Mouse (Mus musculus) neural tube, embryonic 13.5 days (tissue): ENCODE results near the gene Fbxl17. TPM values are rescaled to one million over a fixed set of nuclear protein-coding genes. Genes with fewer than 3 reads are reported as not detected.

Experiments
- ATAC-seq: fragments of 200-750 bp; cut with Nextera tagmentation; 2 replicates; pipeline ENCODE4 v1.8.0; 2017; ENCODE audit warnings: low read depth, mild to moderate bottlenecking, moderate TSS enrichment, moderate library complexity
- H3K27ac ChIP-seq: fragments of 300-500 bp; sonication (generic); replicated peaks from 2 replicates; pipeline ENCODE4 v1.5.1; 2015; ENCODE audit warnings: moderate library complexity, mild to moderate bottlenecking, inconsistent platforms
- H3K27me3 ChIP-seq: fragments of 300-500 bp; sonication (generic); 2 replicates; pipeline ENCODE4 v1.6.1; 2015; ENCODE audit warnings: mild to moderate bottlenecking, inconsistent platforms
- H3K36me3 ChIP-seq: fragments of 300-500 bp; sonication (generic); 2 replicates; pipeline ENCODE4 v1.6.1; 2015; ENCODE audit warnings: mild to moderate bottlenecking, inconsistent platforms
- H3K4me1 ChIP-seq: fragments of 300-500 bp; sonication (generic); replicated peaks from 2 replicates; pipeline ENCODE4 v1.6.1; 2015; ENCODE audit warnings: inconsistent platforms
- H3K4me2 ChIP-seq: fragments of 300-500 bp; sonication (generic); 2 replicates; pipeline ENCODE4 v1.6.1; 2015; ENCODE audit warnings: inconsistent platforms, mild to moderate bottlenecking, moderate library complexity
- H3K4me3 ChIP-seq: fragments of 300-500 bp; sonication (generic); 2 replicates; pipeline ENCODE4 v1.5.1; 2015; ENCODE audit warnings: mild to moderate bottlenecking, inconsistent platforms
- H3K9ac ChIP-seq: fragments of 300-500 bp; sonication (generic); 2 replicates; pipeline ENCODE4 v1.6.1; 2015; ENCODE audit warnings: moderate library complexity, mild to moderate bottlenecking, inconsistent platforms
- H3K9me3 ChIP-seq: fragments of 300-500 bp; sonication (generic); 2 replicates; pipeline ENCODE4 v1.6.1; 2016; ENCODE audit warnings: inconsistent platforms
- WGBS: fragments of 180-500 bp; shearing (Covaris S2); methylation state at CpG from one replicate; pipeline ENCODE4 v1.1.7; 2015; 5-methylcytosine and 5-hydroxymethylcytosine counted together
- polyA plus RNA-seq: library from polyadenylated mRNA; unstranded; fragments of >200 nt; fragmentation: Nextera tagmentation; extraction: Ambion mirVana; gene quantifications from 2 replicates; pipeline ENCODE4 v1.2.1, GENCODE M21; 2015

Gene Fbxl17
- polyA plus RNA-seq, 1 experiment from 2014 or later = 9.2 TPM

GRCm38 (mm10) chr17:63350876-63351509 lies 148.8 kb downstream of the Fbxl17 start:
- H3K4me2 ChIP-seq = no peak overlapping the region
- no peak for ATAC-seq
- H3K27ac ChIP-seq = no peak overlapping the region
- H3K9me3 ChIP-seq = no peaks in the 10 kb centered on the region
- peaks cover 14% of the 10 kb centered on the region for H3K36me3 ChIP-seq
- WGBS = 68% methylated on average over 4 of the region's 4 CpGs
- H3K9ac ChIP-seq = no peak overlapping the region
- no peaks in the 10 kb centered on the region for H3K27me3 ChIP-seq
- H3K4me1 ChIP-seq = no peaks in the 10 kb centered on the region
- H3K4me3 ChIP-seq = no peak overlapping the region

GRCm38 (mm10) chr17:63344101-63344500 lies 155.7 kb downstream of the Fbxl17 start:
- peaks cover 14% of the 10 kb centered on the region for H3K36me3 ChIP-seq
- H3K27ac ChIP-seq = no peak overlapping the region
- no peaks in the 10 kb centered on the region for H3K27me3 ChIP-seq
- H3K9ac ChIP-seq = no peak overlapping the region
- no peak overlapping the region for H3K4me3 ChIP-seq
- 83% methylated on average over 5 of the region's 5 CpGs for WGBS
- peaks cover 5% of the 10 kb centered on the region; the same call in 1 of the 2 replicates for H3K4me1 ChIP-seq
- no peaks in the 10 kb centered on the region for H3K9me3 ChIP-seq
- no peak for ATAC-seq
- no peak overlapping the region for H3K4me2 ChIP-seq

- Histone ChIP-seq H3K27ac (no peak overlapping the region), H3K27me3 (no peaks in the 10 kb centered on the region), H3K4me3 (no peak overlapping the region), H3K4me2 (no peak overlapping the region), H3K4me1 (peaks cover 5% of the 10 kb centered on the region; the same call in 1 of the 2 replicates), H3K36me3 (peaks cover 14% of the 10 kb centered on the region), H3K9ac (no peak overlapping the region), H3K9me3 (no peaks in the 10 kb centered on the region)
- no peak for ATAC-seq
- WGBS = 72% methylated on average over 4 of the region's 4 CpGs
Measured at GRCm38 (mm10) chr17:63343076-63343475, 156.7 kb downstream of the Fbxl17 start.

- Histone ChIP-seq H3K4me1 (peaks cover 5% of the 10 kb centered on the region; the same call in 1 of the 2 replicates), H3K4me2 (no peak overlapping the region), H3K27me3 (no peaks in the 10 kb centered on the region), H3K27ac (no peak overlapping the region), H3K9ac (no peak overlapping the region), H3K9me3 (no peaks in the 10 kb centered on the region), H3K4me3 (no peak overlapping the region), H3K36me3 (peaks cover 12% of the 10 kb centered on the region)
- ATAC-seq = no peak
- WGBS = 91% methylated on average over 11 of the region's 11 CpGs
Measured at GRCm38 (mm10) chr17:63342440-63342839, 157.4 kb downstream of the Fbxl17 start.

DNA sequence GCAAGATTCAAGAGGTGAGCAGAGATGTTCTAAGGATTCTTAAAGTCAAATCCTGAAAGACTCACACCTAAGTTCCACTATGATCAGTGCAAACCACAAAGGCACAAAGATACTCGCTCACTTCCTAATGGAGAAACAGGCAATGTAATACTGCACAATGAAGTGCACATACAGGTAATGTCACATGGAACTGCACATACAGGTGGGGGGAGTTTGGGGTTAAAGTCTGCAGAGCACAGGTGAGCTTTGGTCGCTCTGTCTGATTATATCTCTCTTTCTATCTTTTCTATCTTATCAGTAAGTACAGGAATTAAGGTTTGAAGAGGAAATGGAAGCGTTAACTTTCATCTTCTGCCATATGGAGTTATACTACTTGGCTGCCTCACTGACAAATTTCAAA lies 158.6 kb downstream of the Fbxl17 start:
- no peaks in the 10 kb centered on the region for H3K36me3 ChIP-seq
- ATAC-seq = no peak
- H3K9ac ChIP-seq = no peak overlapping the region
- peaks cover 5% of the 10 kb centered on the region; the same call in 1 of the 2 replicates for H3K4me1 ChIP-seq
- no peak overlapping the region for H3K4me3 ChIP-seq
- no peaks in the 10 kb centered on the region for H3K9me3 ChIP-seq
- WGBS = 94% methylated on average over 3 of the region's 3 CpGs
- H3K27me3 ChIP-seq = no peaks in the 10 kb centered on the region
- no peak overlapping the region for H3K27ac ChIP-seq
- no peak overlapping the region for H3K4me2 ChIP-seq

GRCm38 (mm10) chr17:63328888-63329287 lies 170.9 kb downstream of the Fbxl17 start:
- Histone ChIP-seq H3K27me3 (no peaks in the 10 kb centered on the region), H3K4me2 (no peak overlapping the region), H3K27ac (no peak overlapping the region), H3K9ac (no peak overlapping the region), H3K36me3 (no peaks in the 10 kb centered on the region), H3K9me3 (no peaks in the 10 kb centered on the region), H3K4me3 (no peak overlapping the region), H3K4me1 (no peaks in the 10 kb centered on the region)
- ATAC-seq = no peak
- WGBS = 89% methylated on average over 2 of the region's 2 CpGs

DNA sequence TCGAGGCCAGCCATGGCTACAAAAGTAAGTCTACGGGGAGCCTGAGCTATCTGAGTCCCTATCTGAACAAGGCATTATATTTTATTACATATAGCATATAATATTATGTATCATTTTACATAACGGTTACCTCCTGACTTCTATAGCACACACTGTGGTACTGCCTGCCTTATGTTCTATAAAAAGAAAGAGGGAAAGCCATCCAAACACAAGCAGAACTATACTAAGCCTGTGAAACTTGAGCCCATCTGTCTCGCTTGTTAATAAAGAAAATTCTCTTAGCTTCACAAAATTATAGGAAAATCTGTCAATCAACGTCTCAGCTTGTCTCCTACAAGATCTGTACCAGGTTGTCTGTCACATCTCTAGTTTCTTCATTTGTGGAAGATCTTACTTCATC lies 173.6 kb downstream of the Fbxl17 start:
- no peaks in the 10 kb centered on the region for H3K9me3 ChIP-seq
- WGBS = 93% methylated on average over 5 of the region's 5 CpGs
- no peaks in the 10 kb centered on the region for H3K36me3 ChIP-seq

GRCm38 (mm10) chr17:63324672-63325071 lies 175.1 kb downstream of the Fbxl17 start:
- 95% methylated on average over 2 of the region's 2 CpGs for WGBS

More for the DNA sequence above, 173.6 kb downstream of the Fbxl17 start:
- no peak overlapping the region for H3K4me3 ChIP-seq
- H3K9ac ChIP-seq = no peak overlapping the region
- H3K4me2 ChIP-seq = no peak overlapping the region
- peak overlapping the region; percentile 23; the same call in 1 of the 2 replicates for H3K27ac ChIP-seq
- no peak for ATAC-seq
- peaks cover 6% of the 10 kb centered on the region; the same call in 1 of the 2 replicates for H3K4me1 ChIP-seq
- no peaks in the 10 kb centered on the region for H3K27me3 ChIP-seq

DNA sequence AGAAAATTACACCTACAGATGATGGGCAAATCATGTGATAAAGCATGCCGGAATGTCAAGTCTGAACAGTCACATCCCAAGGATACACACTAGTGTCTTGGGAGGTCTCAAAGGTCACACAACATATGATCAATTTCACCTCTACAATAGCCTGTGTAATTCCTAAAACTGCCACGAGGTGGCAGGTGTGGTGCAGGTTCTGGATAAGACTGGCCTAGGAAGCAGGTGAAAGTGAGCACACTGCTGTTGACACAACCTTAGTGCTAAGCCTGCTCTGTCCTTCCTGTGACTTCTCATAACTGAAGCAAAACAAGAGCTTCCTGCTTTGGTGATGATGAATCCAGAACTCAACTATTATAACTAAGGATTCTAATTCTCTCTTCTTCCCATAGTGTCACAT lies 175.8 kb downstream of the Fbxl17 start:
- Histone ChIP-seq H3K4me2 (no peak overlapping the region), H3K27me3 (no peaks in the 10 kb centered on the region), H3K9me3 (no peaks in the 10 kb centered on the region), H3K27ac (no peak overlapping the region), H3K9ac (no peak overlapping the region), H3K36me3 (no peaks in the 10 kb centered on the region), H3K4me1 (peaks cover 13% of the 10 kb centered on the region; the same call in 1 of the 2 replicates), H3K4me3 (no peak overlapping the region)
- 0 out of 2 replicates have a peak, but pooled peaks have one; percentile 54 for ATAC-seq
- 40% methylated on average over 2 of the region's 2 CpGs for WGBS

More at GRCm38 (mm10) chr17:63324672-63325071, 175.1 kb downstream of the Fbxl17 start:
- H3K9ac ChIP-seq = no peak overlapping the region
- no peaks in the 10 kb centered on the region for H3K27me3 ChIP-seq
- H3K36me3 ChIP-seq = no peaks in the 10 kb centered on the region
- H3K4me2 ChIP-seq = no peak overlapping the region
- H3K9me3 ChIP-seq = no peaks in the 10 kb centered on the region
- ATAC-seq = no peak
- no peak overlapping the region for H3K27ac ChIP-seq
- H3K4me1 ChIP-seq = peaks cover 13% of the 10 kb centered on the region; the same call in 1 of the 2 replicates
- H3K4me3 ChIP-seq = no peak overlapping the region

- Histone ChIP-seq H3K9ac (no peak overlapping the region), H3K27ac (no peak overlapping the region), H3K9me3 (no peaks in the 10 kb centered on the region), H3K4me2 (no peak overlapping the region), H3K4me3 (no peak overlapping the region), H3K36me3 (no peaks in the 10 kb centered on the region), H3K4me1 (peaks cover 13% of the 10 kb centered on the region; the same call in 1 of the 2 replicates), H3K27me3 (no peaks in the 10 kb centered on the region)
- 93% methylated on average over 7 of the region's 7 CpGs for WGBS
- no peak for ATAC-seq
Measured at GRCm38 (mm10) chr17:63322846-63323245, 177.0 kb downstream of the Fbxl17 start.

DNA sequence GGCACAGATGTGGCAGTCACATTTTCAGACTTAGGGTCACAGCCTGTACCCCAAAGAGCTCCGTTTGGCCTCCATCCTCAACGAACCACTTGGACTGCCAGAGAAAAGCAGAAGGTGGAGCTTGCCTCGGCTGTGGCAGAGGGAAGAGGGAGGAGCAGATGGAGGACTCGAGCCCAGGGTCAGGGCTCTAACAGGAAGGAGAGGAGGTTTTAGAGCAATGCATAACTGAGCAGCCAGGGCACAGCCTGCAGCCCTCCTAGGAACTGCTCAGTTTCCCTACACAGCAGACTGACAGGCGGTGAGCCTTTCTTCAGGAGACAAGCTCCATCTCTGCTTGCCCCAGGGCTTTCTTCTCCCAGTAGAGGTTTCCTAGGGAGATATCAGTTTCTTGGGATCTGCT lies 178.5 kb downstream of the Fbxl17 start:
- Histone ChIP-seq H3K27me3 (no peaks in the 10 kb centered on the region), H3K4me3 (no peak overlapping the region), H3K36me3 (no peaks in the 10 kb centered on the region), H3K9me3 (no peaks in the 10 kb centered on the region), H3K4me2 (no peak overlapping the region), H3K27ac (0 out of 2 replicates have a peak overlapping the region, but pooled peaks have one; percentile 38), H3K9ac (no peak overlapping the region), H3K4me1 (peaks cover 13% of the 10 kb centered on the region; the same call in 1 of the 2 replicates)
- 40% methylated on average over 5 of the region's 5 CpGs for WGBS
- no peak for ATAC-seq

DNA sequence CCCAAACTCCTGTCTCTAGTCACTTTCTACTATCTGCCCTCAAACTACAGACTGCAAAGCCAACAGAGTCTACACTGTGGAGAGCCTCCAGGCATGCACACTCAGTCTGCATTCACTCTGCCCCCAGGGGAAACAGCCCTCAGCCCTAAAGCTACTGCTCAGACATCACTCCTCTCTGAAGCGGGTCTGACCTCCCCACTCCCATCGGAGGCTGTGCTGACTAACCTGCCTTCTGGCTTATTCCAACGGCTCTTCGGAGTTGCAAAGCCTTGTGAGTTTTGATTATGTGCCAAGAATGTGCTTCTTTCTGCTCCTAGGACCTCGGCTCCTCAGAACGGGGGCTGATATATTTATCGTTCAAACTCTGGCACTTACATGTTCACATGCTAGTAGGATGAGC lies 182.3 kb downstream of the Fbxl17 start:
- Histone ChIP-seq H3K27ac (no peak overlapping the region), H3K9me3 (0 out of 2 replicates have a peak, but pooled peaks cover 6% of the 10 kb centered on the region), H3K4me3 (no peak overlapping the region), H3K4me1 (peaks cover 16% of the 10 kb centered on the region; the same call in 1 of the 2 replicates), H3K27me3 (no peaks in the 10 kb centered on the region), H3K9ac (no peak overlapping the region), H3K36me3 (no peaks in the 10 kb centered on the region), H3K4me2 (no peak overlapping the region)
- 71% methylated on average over 7 of the region's 7 CpGs for WGBS
- ATAC-seq = no peak
